Mouse (Mus musculus) liver, adult 2 months (tissue): Measurements from ENCODE around the gene Hnrnpul1. TPM values are rescaled to one million over a fixed set of nuclear protein-coding genes. Genes with fewer than 3 reads are reported as not detected.

ENCODE experiments used
- DNase-seq: peaks from one replicate; pipeline ENCODE4 v3.0.0-alpha.2; 2011; ENCODE audit warnings: low read depth, low spot score; ENCODE audit errors: extremely low read depth
- H3K27ac ChIP-seq: fragments of 200-500 bp; replicated peaks from 2 replicates; pipeline ENCODE4 v1.5.1; 2012; ENCODE audit warnings: low read depth, mild to moderate bottlenecking, control low read depth, inconsistent platforms, low read length; ENCODE audit not compliant: insufficient read depth
- H3K27me3 ChIP-seq: fragments of 200-500 bp; 2 replicates; pipeline ENCODE4 v1.6.1; 2012; ENCODE audit warnings: mild to moderate bottlenecking, moderate library complexity, low read length, inconsistent platforms; ENCODE audit not compliant: control insufficient read depth, insufficient read depth
- H3K36me3 ChIP-seq: fragments of 200-500 bp; 2 replicates; pipeline ENCODE4 v1.6.1; 2012; ENCODE audit warnings: low read length, inconsistent platforms; ENCODE audit not compliant: control insufficient read depth, insufficient read depth
- H3K4me1 ChIP-seq: fragments of 200-500 bp; 2 replicates; pipeline ENCODE4 v1.6.1; 2011; ENCODE audit warnings: low read length; ENCODE audit not compliant: control insufficient read depth, insufficient read depth
- H3K4me3 ChIP-seq: fragments of 200-500 bp; 2 replicates; pipeline ENCODE4 v1.5.1; 2011; ENCODE audit warnings: low read depth, mild to moderate bottlenecking, control low read depth, low read length, moderate library complexity; ENCODE audit not compliant: insufficient read depth
- H3K79me2 ChIP-seq: fragments of 200-500 bp; 2 replicates; pipeline ENCODE4 v1.6.1; 2012; ENCODE audit warnings: inconsistent platforms, mild to moderate bottlenecking, low read length, moderate library complexity; ENCODE audit not compliant: control insufficient read depth, insufficient read depth
- H3K9ac ChIP-seq: fragments of 200-500 bp; 2 replicates; pipeline ENCODE4 v1.6.1; 2012; ENCODE audit warnings: low read depth, mild to moderate bottlenecking, control low read depth, inconsistent platforms, low read length
- CTCF ChIP-seq: fragments of 200-500 bp; IDR thresholded peaks from 2 replicates; pipeline ENCODE4 v1.5.1; 2011; ENCODE audit warnings: low read depth, low read length, control low read depth
- POLR2A ChIP-seq: fragments of 200-500 bp; IDR thresholded peaks from 2 replicates; pipeline ENCODE4 v1.6.1; 2011; ENCODE audit warnings: low read length, control low read depth; ENCODE audit not compliant: insufficient read depth; ENCODE audit errors: extremely low read depth
- WGBS: fragments of 180-500 bp; shearing (Covaris S2); methylation state at CpG from one replicate; pipeline ENCODE4 v1.1.7; 2018; 5-methylcytosine and 5-hydroxymethylcytosine counted together
- polyA plus RNA-seq: library from polyadenylated mRNA; depleted of rRNA; stranded (reverse); fragments of >200 nt; gene quantifications from 2 replicates; pipeline ENCODE4 v1.2.3, GENCODE M21; 2012
- total RNA-seq: library from RNA; depleted of rRNA; stranded (reverse); fragments of >200 nt; gene quantifications from 2 replicates; pipeline ENCODE4 v1.2.3, GENCODE M21; 2014

The Hnrnpul1 gene
- total and polyA plus RNA-seq, 2 experiments: 21.7 to 30.0 TPM

GRCm38 (mm10) chr7:25715731-25716271, 38.8 kb downstream of the Hnrnpul1 start:
- no peak overlapping the region for H3K27ac ChIP-seq
- H3K9ac ChIP-seq: no peak overlapping the region
- DNase-seq: no peak
- no peak for TF ChIP-seq POLR2A
- TF ChIP-seq CTCF: no peak
- no peak overlapping the region for H3K4me3 ChIP-seq
- WGBS: 96% methylated on average over 22 of the region's 22 CpGs
- H3K36me3 ChIP-seq: peaks cover 6% of the 10 kb centered on the region; the same call in 1 of the 2 replicates
- H3K4me1 ChIP-seq: peaks cover 7% of the 10 kb centered on the region
- no peaks in the 10 kb centered on the region for H3K27me3 ChIP-seq
- no peaks in the 10 kb centered on the region for H3K79me2 ChIP-seq

GRCm38 (mm10) chr7:25714581-25714980, 40.0 kb downstream of the Hnrnpul1 start:
- H3K27me3 ChIP-seq: no peaks in the 10 kb centered on the region
- no peaks in the 10 kb centered on the region for H3K79me2 ChIP-seq
- 94% methylated on average over 8 of the region's 8 CpGs for WGBS
- TF ChIP-seq POLR2A (no peak), CTCF (no peak)
- DNase-seq: no peak
- no peak overlapping the region for H3K27ac ChIP-seq
- peaks cover 7% of the 10 kb centered on the region for H3K4me1 ChIP-seq
- H3K4me3 ChIP-seq: no peak overlapping the region
- no peak overlapping the region for H3K9ac ChIP-seq
- H3K36me3 ChIP-seq: peaks cover 6% of the 10 kb centered on the region; the same call in 1 of the 2 replicates

- H3K4me1 ChIP-seq: no peaks in the 10 kb centered on the region; the same call in none of the 2 replicates
- H3K27me3 ChIP-seq: no peaks in the 10 kb centered on the region
- no peak for DNase-seq
- no peaks in the 10 kb centered on the region for H3K79me2 ChIP-seq
- no peak overlapping the region for H3K27ac ChIP-seq
- TF ChIP-seq POLR2A (no peak), CTCF (no peak)
- H3K36me3 ChIP-seq: peaks cover 6% of the 10 kb centered on the region; the same call in 1 of the 2 replicates
- WGBS: 94% methylated on average over 9 of the region's 9 CpGs
- no peak overlapping the region for H3K4me3 ChIP-seq
- H3K9ac ChIP-seq: no peak overlapping the region
Measured at GRCm38 (mm10) chr7:25712801-25713200, 41.8 kb downstream of the Hnrnpul1 start.

- no peak for DNase-seq
- H3K36me3 ChIP-seq: peaks cover 6% of the 10 kb centered on the region; the same call in 1 of the 2 replicates
- no peak overlapping the region for H3K27ac ChIP-seq
- no peaks in the 10 kb centered on the region for H3K27me3 ChIP-seq
- no peak overlapping the region for H3K9ac ChIP-seq
- H3K4me1 ChIP-seq: no peaks in the 10 kb centered on the region; the same call in none of the 2 replicates
- H3K4me3 ChIP-seq: no peak overlapping the region
- no peaks in the 10 kb centered on the region for H3K79me2 ChIP-seq
- TF ChIP-seq POLR2A (no peak), CTCF (no peak)
- WGBS: 52% methylated on average over 7 of the region's 7 CpGs
Measured at GRCm38 (mm10) chr7:25711731-25712197, 42.8 kb downstream of the Hnrnpul1 start.

GRCm38 (mm10) chr7:25711165-25711564, 43.4 kb downstream of the Hnrnpul1 start:
- Histone ChIP-seq H3K27me3 (no peaks in the 10 kb centered on the region), H3K36me3 (peaks cover 6% of the 10 kb centered on the region; the same call in 1 of the 2 replicates), H3K9ac (no peak overlapping the region), H3K4me1 (peaks cover under 1% of the 10 kb centered on the region), H3K27ac (no peak overlapping the region), H3K4me3 (no peak overlapping the region), H3K79me2 (no peaks in the 10 kb centered on the region)
- TF ChIP-seq POLR2A: no peak
- no peak for TF ChIP-seq CTCF
- WGBS: 84% methylated on average over 5 of the region's 5 CpGs
- DNase-seq: no peak

GRCm38 (mm10) chr7:25710519-25711130, 43.9 kb downstream of the Hnrnpul1 start:
- Histone ChIP-seq H3K4me1 (peaks cover 4% of the 10 kb centered on the region), H3K4me3 (no peak overlapping the region), H3K36me3 (peaks cover 6% of the 10 kb centered on the region; the same call in 1 of the 2 replicates), H3K79me2 (no peaks in the 10 kb centered on the region), H3K9ac (no peak overlapping the region), H3K27ac (no peak overlapping the region), H3K27me3 (no peaks in the 10 kb centered on the region)
- 43% methylated on average over 7 of the region's 7 CpGs for WGBS
- DNase-seq: no peak
- TF ChIP-seq POLR2A (no peak), CTCF (no peak)
